Mouse (Mus musculus) gastrocnemius, adult 2 months (tissue): ENCODE measurements at regions not wholly inside any gene's neighbourhood (a gene's known extent, or its start where the extent isn't known, plus 50 kb on each side); places are given as distances from the start of the nearest gene placed in this dataset.

Source experiments
- DNase-seq: peaks from one replicate; pipeline ENCODE4 v3.0.0; 2022
- H3K27ac ChIP-seq: fragments of 200-600 bp; 2 replicates; pipeline ENCODE4 v1.8.1; 2022; ENCODE audit warnings: mild to moderate bottlenecking
- H3K4me3 ChIP-seq: fragments of 200-600 bp; 2 replicates; pipeline ENCODE4 v1.8.1; 2022; ENCODE audit warnings: mild to moderate bottlenecking, moderate library complexity
- CTCF ChIP-seq: fragments of 200-600 bp; IDR thresholded peaks from 2 replicates; pipeline ENCODE4 v1.8.1; 2022; ENCODE audit warnings: antibody characterized with exemption, mild to moderate bottlenecking, moderate library complexity
- intact Hi-C: fragments of 180-260 bp; cut with DNase I; formaldehyde crosslinking; loops from one replicate; pipeline ENCODE4 v1.15.1; 2025

- H3K4me3 ChIP-seq = no peak overlapping the region
- no peak for TF ChIP-seq CTCF
- no peak overlapping the region for H3K27ac ChIP-seq
- intact Hi-C loops = no loop called here
- no peak for DNase-seq
Measured at GRCm38 (mm10) chr3:153072200-153072919, 90.3 kb upstream of the St6galnac5 start.

- intact Hi-C loops = no loop called here
- no peak for TF ChIP-seq CTCF
- Histone ChIP-seq H3K4me3 (no peak overlapping the region), H3K27ac (no peak overlapping the region)
- DNase-seq = no peak
Measured at GRCm38 (mm10) chr3:153071549-153071948, 89.5 kb upstream of the St6galnac5 start.

GRCm38 (mm10) chr3:153071123-153071522 is 89.1 kb upstream of the St6galnac5 start:
- Histone ChIP-seq H3K27ac (no peak overlapping the region), H3K4me3 (no peak overlapping the region)
- intact Hi-C loops = no loop called here
- TF ChIP-seq CTCF = no peak
- DNase-seq = no peak

GRCm38 (mm10) chr3:153065890-153066289 is 83.8 kb upstream of the St6galnac5 start:
- Histone ChIP-seq H3K27ac (no peak overlapping the region), H3K4me3 (no peak overlapping the region)
- no peak for DNase-seq
- intact Hi-C loops = no loop called here
- no peak for TF ChIP-seq CTCF

- intact Hi-C loops = no loop called here
- DNase-seq = no peak
- H3K27ac ChIP-seq = no peak overlapping the region
- H3K4me3 ChIP-seq = no peak overlapping the region
- TF ChIP-seq CTCF = no peak
Measured at GRCm38 (mm10) chr3:153053163-153053562, 71.1 kb upstream of the St6galnac5 start.

GRCm38 (mm10) chr3:153051566-153051965 is 69.5 kb upstream of the St6galnac5 start:
- no peak overlapping the region for H3K4me3 ChIP-seq
- DNase-seq = no peak
- intact Hi-C loops = no loop called here
- TF ChIP-seq CTCF = no peak
- no peak overlapping the region for H3K27ac ChIP-seq

- intact Hi-C loops = no loop called here
- TF ChIP-seq CTCF = no peak
- Histone ChIP-seq H3K27ac (no peak overlapping the region), H3K4me3 (no peak overlapping the region)
- no peak for DNase-seq
Measured at GRCm38 (mm10) chr3:153045328-153045727, 63.3 kb upstream of the St6galnac5 start.

- H3K4me3 ChIP-seq = no peak overlapping the region
- DNase-seq = no peak
- H3K27ac ChIP-seq = no peak overlapping the region
- TF ChIP-seq CTCF = no peak
- intact Hi-C loops = no loop called here
Measured at GRCm38 (mm10) chr3:153033980-153034379, 51.9 kb upstream of the St6galnac5 start.
